Mouse (Mus musculus): ENCODE data around the gene Lbhd2.

DNA sequence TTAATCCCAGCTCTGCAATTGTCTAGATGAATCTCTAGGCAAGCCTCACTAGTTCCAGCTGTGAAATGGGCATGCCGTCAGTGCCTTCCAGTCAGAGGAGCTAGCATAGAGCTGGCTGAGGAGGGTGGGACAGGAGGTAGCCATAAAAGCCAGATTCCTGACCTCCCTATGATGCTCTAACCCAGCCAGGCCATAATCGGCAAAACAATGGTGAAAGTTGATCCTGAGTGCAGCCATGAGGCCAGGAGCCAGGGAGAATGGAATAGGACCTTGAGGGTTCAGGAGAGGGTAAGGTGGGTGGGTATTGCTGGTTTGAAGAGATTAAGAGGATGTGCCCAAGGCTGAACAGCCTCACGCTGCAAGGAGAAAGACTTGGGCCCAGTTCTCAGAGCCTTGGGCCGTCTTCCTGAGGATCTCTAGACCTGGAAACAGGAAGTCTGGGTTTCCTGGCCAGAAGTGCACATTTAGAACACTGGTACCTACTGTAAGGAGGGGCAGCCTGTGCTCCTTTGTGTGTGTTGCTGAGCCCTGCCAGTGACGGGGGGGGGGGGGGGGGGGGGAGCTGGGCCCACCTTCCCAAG, 26.2 kb downstream of the Lbhd2 start:
- TF ChIP-seq CTCF (IDR thresholded peaks at IDR 0.05; ENCODE audit: low read depth, low read length) (no peak), TAL1 (conservative IDR thresholded peaks at IDR 0.05; ENCODE audit: low read depth, low read length) (no peak), GATA1 (IDR thresholded peaks at IDR 0.05; ENCODE audit: borderline replicate concordance, low read length) (no peak)
